Mouse (Mus musculus) lung, postnatal 0 days (tissue): ENCODE data around the gene Srp54c. TPM values are rescaled to one million over a fixed set of nuclear protein-coding genes. Genes with fewer than 3 reads are reported as not detected.
A peak's percentile ranks its signal among the peaks of the same experiment; 100 is the strongest.
"Not testable (repeated sequence)": the region's sequence is repeated elsewhere in the genome, so short reads cannot be mapped to it uniquely, and the experiment has no call there.

ENCODE experiments used
- ATAC-seq: fragments of 200-750 bp; cut with Nextera tagmentation; 2 replicates; pipeline ENCODE4 v1.8.0; 2017; ENCODE audit warnings: moderate library complexity
- DNase-seq: peaks from one replicate; pipeline ENCODE4 v3.0.0-alpha.2; 2016; ENCODE audit warnings: low spot score
- H3K27ac ChIP-seq: fragments of 300-500 bp; sonication (generic); 2 replicates; pipeline ENCODE4 v1.5.1; 2014; ENCODE audit warnings: antibody characterized with exemption, mild to moderate bottlenecking, low read length, mixed read lengths
- H3K27me3 ChIP-seq: fragments of 300-500 bp; sonication (generic); replicated peaks from 2 replicates; pipeline ENCODE4 v1.6.1; 2014; ENCODE audit warnings: low read length, mixed read lengths; ENCODE audit not compliant: insufficient read depth
- H3K36me3 ChIP-seq: fragments of 300-500 bp; sonication (generic); 2 replicates; pipeline ENCODE4 v1.6.1; 2014; ENCODE audit warnings: low read length, mixed read lengths; ENCODE audit not compliant: insufficient read depth
- H3K4me1 ChIP-seq: fragments of 300-500 bp; sonication (generic); 2 replicates; pipeline ENCODE4 v1.6.1; 2014; ENCODE audit warnings: antibody characterized with exemption, low read depth, low read length, mixed read lengths; ENCODE audit not compliant: insufficient read depth
- H3K4me2 ChIP-seq: fragments of 300-500 bp; sonication (generic); replicated peaks from 2 replicates; pipeline ENCODE4 v1.6.1; 2014; ENCODE audit warnings: low read depth, mild to moderate bottlenecking, low read length, moderate library complexity, mixed read lengths
- H3K4me3 ChIP-seq: fragments of 300-500 bp; sonication (generic); 2 replicates; pipeline ENCODE4 v1.5.1; 2014; ENCODE audit warnings: low read depth, low read length
- H3K9ac ChIP-seq: fragments of 300-500 bp; sonication (generic); replicated peaks from 2 replicates; pipeline ENCODE4 v1.6.1; 2014; ENCODE audit warnings: low read depth, mild to moderate bottlenecking
- H3K9me3 ChIP-seq: fragments of 300-500 bp; sonication (generic); 2 replicates; pipeline ENCODE4 v1.6.1; 2016; ENCODE audit warnings: low read length, mixed read lengths
- CTCF ChIP-seq: IDR thresholded peaks from 2 replicates; pipeline ENCODE4 v1.5.1; 2016; ENCODE audit warnings: antibody characterized with exemption, mild to moderate bottlenecking
- EP300 ChIP-seq: IDR thresholded peaks from 2 replicates; pipeline ENCODE4 v1.6.1; 2016; ENCODE audit warnings: antibody characterized with exemption, mild to moderate bottlenecking, control low read depth
- WGBS: fragments of 180-500 bp; shearing (Covaris S2); extraction: QIAGEN DNeasy Blood & Tissue Kit; methylation state at CpG from one replicate; pipeline ENCODE4 v1.1.7; 2014; 5-methylcytosine and 5-hydroxymethylcytosine counted together
- polyA plus RNA-seq: library from polyadenylated mRNA; unstranded; fragments of >200 nt; fragmentation: Nextera tagmentation; extraction: Ambion mirVana; gene quantifications from 2 replicates; pipeline ENCODE4 v1.2.1, GENCODE M21; 2015

Srp54c gene
- polyA plus RNA-seq, 1 experiment from 2014 or later: 52.8 TPM

- not testable (repeated sequence) for H3K4me3 ChIP-seq, H3K27ac ChIP-seq, H3K9ac ChIP-seq, H3K4me2 ChIP-seq, H3K9me3 ChIP-seq, H3K4me1 ChIP-seq, H3K27me3 ChIP-seq, DNase-seq, H3K36me3 ChIP-seq
- no CpG with 5 or more reads among the region's 5 CpGs for WGBS
- peak; percentile 87 for ATAC-seq
These were observed 33.4 kb downstream of the Srp54c start for GRCm38 (mm10) chr12:55263385-55263784.

GRCm38 (mm10) chr12:55272243-55272642 is 42.3 kb downstream of the Srp54c start:
- ATAC-seq (no peak), DNase-seq (no peak)
- H3K27me3 ChIP-seq: no peaks in the 10 kb centered on the region
- H3K4me1 ChIP-seq: no peaks in the 10 kb centered on the region
- TF ChIP-seq EP300: no peak
- TF ChIP-seq CTCF: no peak
- no peak overlapping the region for H3K27ac ChIP-seq
- no peak overlapping the region for H3K4me2 ChIP-seq
- WGBS: 72% methylated on average over 3 of the region's 3 CpGs
- H3K9ac ChIP-seq: no peak overlapping the region
- no peaks in the 10 kb centered on the region for H3K9me3 ChIP-seq
- no peaks in the 10 kb centered on the region for H3K36me3 ChIP-seq
- no peak overlapping the region for H3K4me3 ChIP-seq

- H3K9me3 ChIP-seq: not testable (repeated sequence)
- 86% methylated on average over 3 of the region's 6 CpGs for WGBS
These were observed 47.6 kb downstream of the Srp54c start for GRCm38 (mm10) chr12:55277583-55277982.

GRCm38 (mm10) chr12:55298112-55298511 is 68.1 kb downstream of the Srp54c start:
- Histone ChIP-seq H3K9ac (no peak overlapping the region), H3K27ac (no peak overlapping the region), H3K27me3 (no peaks in the 10 kb centered on the region), H3K4me2 (no peak overlapping the region), H3K4me1 (peaks cover 5% of the 10 kb centered on the region; the same call in 1 of the 2 replicates), H3K36me3 (peaks cover 29% of the 10 kb centered on the region), H3K9me3 (no peaks in the 10 kb centered on the region), H3K4me3 (no peak overlapping the region)
- TF ChIP-seq CTCF: no peak
- TF ChIP-seq EP300: no peak
- no peak for ATAC-seq
- DNase-seq: no peak
- 93% methylated on average over 9 of the region's 9 CpGs for WGBS

More at GRCm38 (mm10) chr12:55277583-55277982, 47.6 kb downstream of the Srp54c start:
- not testable (repeated sequence) for H3K9ac ChIP-seq, DNase-seq, ATAC-seq, H3K27me3 ChIP-seq, H3K4me2 ChIP-seq, H3K4me3 ChIP-seq, H3K27ac ChIP-seq, H3K4me1 ChIP-seq, H3K36me3 ChIP-seq

- no peak within 1 kb of the TSS for H3K27ac ChIP-seq
- no peak within 1 kb of the TSS for H3K4me3 ChIP-seq
- no peak within 1 kb of the TSS for H3K9ac ChIP-seq
- peaks cover 10% of the 10 kb centered on the region; the same call in 1 of the 2 replicates for H3K4me1 ChIP-seq
- ATAC-seq (no peak), DNase-seq (peak; percentile 31)
- H3K27me3 ChIP-seq: no peaks in the 10 kb centered on the region
- peaks cover 24% of the 10 kb centered on the region for H3K36me3 ChIP-seq
- 82% methylated on average over 5 of the region's 5 CpGs for WGBS
- no peak for TF ChIP-seq EP300
- TF ChIP-seq CTCF: no peak
- no peak within 1 kb of the TSS for H3K4me2 ChIP-seq
- no peaks in the 10 kb centered on the region for H3K9me3 ChIP-seq
These were observed 69.4 kb downstream of the Srp54c start, which contains the start of gene 1110008L16Rik for GRCm38 (mm10) chr12:55299336-55299735. TSS of gene 1110008L16Rik (plus strand) at chr12:55299577.

- Histone ChIP-seq H3K4me1 (peaks cover 10% of the 10 kb centered on the region; the same call in 1 of the 2 replicates), H3K4me3 (no peak overlapping the region), H3K9me3 (no peaks in the 10 kb centered on the region), H3K27ac (no peak overlapping the region), H3K4me2 (no peak overlapping the region), H3K36me3 (peaks cover 21% of the 10 kb centered on the region), H3K9ac (no peak overlapping the region), H3K27me3 (no peaks in the 10 kb centered on the region)
- 78% methylated on average over 3 of the region's 3 CpGs for WGBS
- TF ChIP-seq CTCF (no peak), EP300 (no peak)
- ATAC-seq: no peak
- DNase-seq: no peak
These were observed 70.9 kb downstream of the Srp54c start for GRCm38 (mm10) chr12:55300820-55301351.
